Mouse (Mus musculus) embryonic facial prominence, embryonic 14.5 days (tissue): Measurements from ENCODE around the gene Gm20518. TPM values are rescaled to one million over a fixed set of nuclear protein-coding genes. Genes with fewer than 3 reads are reported as not detected.
A peak's percentile ranks its signal among the peaks of the same experiment; 100 is the strongest.

Experiments
- ATAC-seq: fragments of 200-750 bp; cut with Nextera tagmentation; 2 replicates; pipeline ENCODE4 v1.8.0; 2017; ENCODE audit warnings: low read depth, moderate number of reproducible peaks, moderate TSS enrichment
- DNase-seq: peaks from one replicate; pipeline ENCODE4 v3.0.0-alpha.2; 2015; ENCODE audit warnings: low spot score
- H3K27ac ChIP-seq: fragments of 300-500 bp; sonication (generic); replicated peaks from 2 replicates; pipeline ENCODE4 v1.5.1; 2014; ENCODE audit warnings: low read depth, mild to moderate bottlenecking, low read length, moderate library complexity
- H3K27me3 ChIP-seq: fragments of 300-500 bp; sonication (generic); replicated peaks from 2 replicates; pipeline ENCODE4 v1.6.1; 2014; ENCODE audit warnings: low read length; ENCODE audit not compliant: control insufficient read depth, insufficient read depth
- H3K36me3 ChIP-seq: fragments of 300-500 bp; sonication (generic); 2 replicates; pipeline ENCODE4 v1.6.1; 2014; ENCODE audit warnings: low read length, mixed read lengths; ENCODE audit not compliant: control insufficient read depth, insufficient read depth
- H3K4me1 ChIP-seq: fragments of 300-500 bp; sonication (generic); 2 replicates; pipeline ENCODE4 v1.6.1; 2014; ENCODE audit warnings: antibody characterized with exemption, low read length; ENCODE audit not compliant: control insufficient read depth, insufficient read depth
- H3K4me2 ChIP-seq: fragments of 300-500 bp; sonication (generic); 2 replicates; pipeline ENCODE4 v1.6.1; 2014; ENCODE audit warnings: low read depth, mild to moderate bottlenecking, low read length, moderate library complexity, mixed read lengths
- H3K4me3 ChIP-seq: fragments of 300-500 bp; sonication (generic); 2 replicates; pipeline ENCODE4 v1.5.1; 2014; ENCODE audit warnings: low read depth, mild to moderate bottlenecking, low read length
- H3K9ac ChIP-seq: fragments of 300-500 bp; sonication (generic); 2 replicates; pipeline ENCODE4 v1.6.1; 2014; ENCODE audit warnings: low read depth, mild to moderate bottlenecking, low read length, moderate library complexity, mixed read lengths
- H3K9me3 ChIP-seq: fragments of 300-500 bp; sonication (generic); 2 replicates; pipeline ENCODE4 v1.6.1; 2016; ENCODE audit warnings: low read length; ENCODE audit not compliant: control insufficient read depth
- WGBS: fragments of 180-500 bp; shearing (Covaris S2); extraction: QIAGEN DNeasy Blood & Tissue Kit; methylation state at CpG from one replicate; pipeline ENCODE4 v1.1.7; 2014; 5-methylcytosine and 5-hydroxymethylcytosine counted together
- polyA plus RNA-seq: library from polyadenylated mRNA; unstranded; fragments of >200 nt; fragmentation: Nextera tagmentation; extraction: Ambion mirVana; gene quantifications from 2 replicates; pipeline ENCODE4 v1.2.1, GENCODE M21; 2014

Gene Gm20518
- polyA plus RNA-seq, 1 experiment from 2014 or later, result 0.19 TPM

DNA sequence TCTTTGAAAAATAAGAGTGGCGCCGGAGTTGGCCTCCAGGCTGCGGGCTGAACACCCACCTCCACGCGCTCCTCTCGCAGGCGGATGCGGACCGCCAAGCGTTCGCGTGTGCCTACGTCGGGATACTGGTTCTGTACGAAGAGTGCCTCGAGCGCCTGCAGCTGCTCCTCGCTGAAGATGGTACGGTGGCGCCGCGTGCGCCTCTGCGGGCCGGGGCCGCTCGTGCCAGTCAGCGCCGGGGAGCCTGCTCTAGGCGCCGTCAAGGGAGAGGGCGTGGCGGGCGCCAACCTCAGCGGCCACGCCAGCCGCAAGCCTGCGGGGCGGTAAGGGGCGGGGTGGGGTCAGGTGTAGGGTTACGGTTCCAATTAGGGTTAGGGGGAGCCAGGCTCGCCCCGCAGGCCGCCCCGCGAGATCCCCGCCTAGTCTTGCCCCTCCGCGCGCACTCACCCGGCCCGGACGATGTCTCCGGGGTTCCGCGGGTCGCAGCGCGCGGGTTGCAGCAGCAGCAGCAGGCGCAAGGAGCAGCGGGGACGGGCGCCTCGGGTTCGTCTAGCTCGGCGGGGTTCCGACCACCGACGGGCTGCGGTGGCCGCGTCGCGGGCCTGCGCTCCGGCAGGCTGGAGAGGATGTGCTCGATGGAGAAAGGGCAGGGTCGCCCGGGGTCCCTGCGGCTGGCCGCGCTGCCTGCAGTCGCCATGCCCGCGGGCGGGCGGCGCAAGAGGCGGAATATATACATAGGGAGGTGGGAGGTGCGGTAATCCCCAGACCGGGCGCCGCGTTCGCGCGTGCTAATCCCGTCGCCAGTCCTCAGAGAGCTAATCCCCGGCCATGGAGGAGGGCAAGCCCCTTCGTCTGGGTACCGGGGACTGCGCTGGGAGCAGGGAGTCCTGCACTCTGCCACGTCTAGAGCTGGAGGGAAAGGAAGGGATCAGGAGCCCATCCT, 23.1 kb upstream of the Gm20518 start, which contains the start of gene Gsc2:
TSS of gene Gsc2 (minus strand) at position 753 of the 943 bp plus-strand sequence.
- H3K9me3 ChIP-seq, result no peaks in the 10 kb centered on the region; the same call in 1 of the 2 replicates
- H3K27ac ChIP-seq, result no peak within 1 kb of the TSS
- H3K27me3 ChIP-seq, result peaks cover 71% of the 10 kb centered on the region
- ATAC-seq (peak; percentile 32; the same call in 1 of the 2 replicates), DNase-seq (peak; percentile 12)
- H3K9ac ChIP-seq, result peak within 1 kb of the TSS; percentile 48
- H3K4me3 ChIP-seq, result peak within 1 kb of the TSS; percentile 41
- WGBS, result under 1% methylated on average over 30 of the region's 106 CpGs
- H3K4me2 ChIP-seq, result peak within 1 kb of the TSS; percentile 81
- H3K4me1 ChIP-seq, result 0 out of 2 replicates have a peak, but pooled peaks cover 10% of the 10 kb centered on the region
- H3K36me3 ChIP-seq, result no peaks in the 10 kb centered on the region

- Histone ChIP-seq H3K36me3 (peaks cover 33% of the 10 kb centered on the region), H3K27me3 (peaks cover 46% of the 10 kb centered on the region), H3K27ac (no peak within 1 kb of the TSS; the same call in 1 of the 2 replicates), H3K4me3 (peak within 1 kb of the TSS; percentile 77), H3K4me2 (peak within 1 kb of the TSS; percentile 94), H3K4me1 (0 out of 2 replicates have a peak, but pooled peaks cover 10% of the 10 kb centered on the region), H3K9me3 (no peaks in the 10 kb centered on the region), H3K9ac (peak within 1 kb of the TSS; percentile 80)
- under 1% methylated on average over 25 of the region's 35 CpGs for WGBS
- DNase-seq, result peak; percentile 99
- peak; percentile 96 for ATAC-seq
These were observed 19.7 kb upstream of the Gm20518 start, which contains the start of gene Ess2 for GRCm38 (mm10) chr16:17911052-17911595. Ess2 (minus strand) TSS chr16:17911348.

GRCm38 (mm10) chr16:17898462-17898861, 7.0 kb upstream of the Gm20518 start, which contains the start of the genes Dgcr2 and Tssk2:
Dgcr2 (minus strand) TSS chr16:17898562.
Tssk2 (plus strand) TSS chr16:17898637.
- Histone ChIP-seq H3K4me1 (no peaks in the 10 kb centered on the region), H3K4me3 (no peak within 1 kb of the TSS), H3K4me2 (no peak within 1 kb of the TSS), H3K9me3 (no peaks in the 10 kb centered on the region), H3K9ac (no peak within 1 kb of the TSS), H3K27me3 (no peaks in the 10 kb centered on the region), H3K36me3 (peaks cover 52% of the 10 kb centered on the region), H3K27ac (no peak within 1 kb of the TSS)
- WGBS, result 94% methylated on average over 14 of the region's 14 CpGs
- DNase-seq, result no peak
- no peak for ATAC-seq

GRCm38 (mm10) chr16:17896091-17896490, 4.6 kb upstream of the Gm20518 start:
- Histone ChIP-seq H3K4me2 (no peak overlapping the region), H3K36me3 (peaks cover 28% of the 10 kb centered on the region), H3K4me3 (no peak overlapping the region), H3K9ac (no peak overlapping the region), H3K9me3 (no peaks in the 10 kb centered on the region), H3K27me3 (no peaks in the 10 kb centered on the region), H3K27ac (no peak overlapping the region), H3K4me1 (peaks cover 9% of the 10 kb centered on the region)
- DNase-seq, result no peak
- no peak for ATAC-seq

- DNase-seq (no peak), ATAC-seq (no peak)
- WGBS, result 70% methylated on average over 2 of the region's 2 CpGs
- Histone ChIP-seq H3K36me3 (peaks cover 7% of the 10 kb centered on the region; the same call in 1 of the 2 replicates), H3K4me2 (no peak within 1 kb of the TSS), H3K9ac (no peak within 1 kb of the TSS), H3K4me1 (peaks cover 20% of the 10 kb centered on the region), H3K9me3 (no peaks in the 10 kb centered on the region), H3K4me3 (no peak within 1 kb of the TSS), H3K27ac (no peak within 1 kb of the TSS), H3K27me3 (no peaks in the 10 kb centered on the region)
These were observed 2.5 kb upstream of the Gm20518 start, which contains the start of gene Tssk1 for GRCm38 (mm10) chr16:17893923-17894322. Tssk1 (plus strand) TSS chr16:17894223.

- 67% methylated on average over 3 of the region's 3 CpGs for WGBS
- H3K27me3 ChIP-seq, result no peaks in the 10 kb centered on the region
- no peak overlapping the region for H3K27ac ChIP-seq
- H3K4me2 ChIP-seq, result no peak overlapping the region
- no peaks in the 10 kb centered on the region for H3K9me3 ChIP-seq
- no peak overlapping the region for H3K4me3 ChIP-seq
- H3K4me1 ChIP-seq, result peaks cover 20% of the 10 kb centered on the region
- DNase-seq (no peak), ATAC-seq (no peak)
- no peak overlapping the region for H3K9ac ChIP-seq
- H3K36me3 ChIP-seq, result no peaks in the 10 kb centered on the region
These were observed 1.1 kb upstream of the Gm20518 start for GRCm38 (mm10) chr16:17892606-17893005.

GRCm38 (mm10) chr16:17890917-17891566, 429 bp downstream of the Gm20518 start:
- peak; percentile 81 for DNase-seq
- WGBS, result 0% methylated on average over 17 of the region's 44 CpGs
- peaks cover 20% of the 10 kb centered on the region for H3K4me1 ChIP-seq

GRCm38 (mm10) chr16:17890342-17890727, 1.1 kb downstream of the Gm20518 start:
- WGBS, result 58% methylated on average over 2 of the region's 2 CpGs
- Histone ChIP-seq H3K4me1 (peaks cover 20% of the 10 kb centered on the region), H3K27ac (no peak overlapping the region), H3K4me3 (peak overlapping the region; percentile 76), H3K4me2 (peak overlapping the region; percentile 65), H3K27me3 (no peaks in the 10 kb centered on the region), H3K9ac (peak overlapping the region; percentile 98), H3K9me3 (no peaks in the 10 kb centered on the region), H3K36me3 (no peaks in the 10 kb centered on the region)
- DNase-seq (peak; percentile 23), ATAC-seq (no peak)

More at GRCm38 (mm10) chr16:17890917-17891566, 429 bp downstream of the Gm20518 start:
- H3K4me2 ChIP-seq, result peak overlapping the region; percentile 65
- no peaks in the 10 kb centered on the region for H3K9me3 ChIP-seq
- no peaks in the 10 kb centered on the region for H3K27me3 ChIP-seq
- peak overlapping the region; percentile 98 for H3K9ac ChIP-seq
- H3K36me3 ChIP-seq, result no peaks in the 10 kb centered on the region
- peak overlapping the region; percentile 95 for H3K27ac ChIP-seq
- peak overlapping the region; percentile 76 for H3K4me3 ChIP-seq
- peak; percentile 47 for ATAC-seq
